Mouse (Mus musculus) bone marrow, adult 2 months (tissue): ENCODE results near the gene Bglap3. TPM values are rescaled to one million over a fixed set of nuclear protein-coding genes. Genes with fewer than 3 reads are reported as not detected.

Experiments used
- H3K27ac ChIP-seq: fragments of 200-500 bp; 2 replicates; pipeline ENCODE4 v1.5.1; 2012; ENCODE audit warnings: low read depth, mild to moderate bottlenecking, control low read depth, inconsistent platforms, low read length; ENCODE audit not compliant: control insufficient read depth, poor library complexity, insufficient read depth
- H3K4me1 ChIP-seq: fragments of 200-500 bp; 2 replicates; pipeline ENCODE4 v1.6.1; 2011; ENCODE audit warnings: low read length; ENCODE audit not compliant: control insufficient read depth, insufficient read depth
- H3K4me3 ChIP-seq: fragments of 200-500 bp; replicated peaks from 2 replicates; pipeline ENCODE3; 2011; ENCODE audit warnings: mild to moderate bottlenecking, low read depth, low read length, control low read depth; ENCODE audit not compliant: control insufficient read depth
- CTCF ChIP-seq: fragments of 200-500 bp; IDR thresholded peaks from 2 replicates; pipeline ENCODE4 v1.5.1; 2011; ENCODE audit warnings: low read length, control low read depth; ENCODE audit not compliant: control insufficient read depth, insufficient read depth
- POLR2A ChIP-seq: fragments of 200-500 bp; IDR thresholded peaks from 2 replicates; pipeline ENCODE4 v1.6.1; 2011; ENCODE audit warnings: low read depth, mild to moderate bottlenecking, control low read depth, low read length, borderline replicate concordance; ENCODE audit not compliant: control insufficient read depth
- WGBS: fragments of 180-500 bp; shearing (Covaris S2); methylation state at CpG from one replicate; pipeline ENCODE4 v1.1.7; 2018; 5-methylcytosine and 5-hydroxymethylcytosine counted together
- polyA plus RNA-seq: library from polyadenylated mRNA; stranded (reverse); fragments of >200 nt; gene quantifications from 2 replicates; pipeline ENCODE4 v1.2.4, GENCODE M21; 2011; ENCODE audit warnings: low replicate concordance; ENCODE audit not compliant: missing spikeins, insufficient read depth, insufficient read length

The Bglap3 gene
- polyA plus RNA-seq, 1 experiment = not detected

DNA sequence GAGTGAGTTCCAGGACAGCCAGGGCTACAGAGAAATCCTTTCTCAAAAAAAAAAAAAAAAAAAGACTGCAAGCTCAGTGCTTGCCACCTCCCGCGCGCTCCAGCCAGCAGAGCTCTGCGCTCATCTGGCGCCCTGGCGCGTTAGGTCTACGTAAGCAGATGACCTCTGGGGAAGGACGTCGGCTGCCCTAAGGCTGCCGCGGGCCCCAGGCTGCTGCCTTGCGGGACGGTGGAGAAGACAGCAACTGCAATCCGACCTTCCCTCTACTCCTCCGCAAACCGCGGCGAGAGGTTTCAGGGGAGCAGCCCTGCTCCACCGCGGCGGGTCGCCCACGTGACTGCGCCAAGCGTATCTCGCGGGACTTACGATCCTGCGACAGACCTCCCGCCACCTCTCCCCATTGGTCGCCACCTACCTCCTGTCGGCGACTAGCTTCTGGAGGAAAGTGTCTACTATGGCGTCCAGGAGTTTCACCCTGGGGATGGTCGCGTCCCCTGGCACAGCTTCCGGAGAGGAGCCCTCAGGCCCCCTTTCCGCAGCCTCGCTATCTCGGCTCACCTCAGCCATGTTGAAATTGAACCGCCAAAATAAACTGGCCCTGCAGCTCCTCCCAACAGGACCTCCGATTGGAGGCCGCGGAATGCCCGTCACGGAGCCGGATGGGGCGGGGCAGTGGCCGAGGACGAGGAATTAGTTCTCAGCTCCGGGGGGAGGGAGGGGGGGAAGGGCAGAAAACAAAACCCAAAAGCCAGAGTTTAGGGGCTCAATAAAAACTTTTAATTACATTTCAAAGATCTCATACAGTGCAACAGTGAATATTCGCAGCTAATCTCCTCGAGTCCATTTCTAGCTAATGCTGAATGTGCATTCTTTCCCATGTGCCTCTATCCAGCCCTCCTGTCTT is 37.5 kb upstream of the Bglap3 start, which contains the start of gene Pmf1:
Gene Pmf1 (minus strand): TSS at position 591 of the 904 bp plus-strand sequence.
- under 1% methylated on average over 54 of the region's 54 CpGs for WGBS
- TF ChIP-seq POLR2A = peak; percentile 97
- no peak for TF ChIP-seq CTCF
- Histone ChIP-seq H3K4me1 (peaks cover 2% of the 10 kb centered on the region; the same call in 1 of the 2 replicates), H3K27ac (peak within 1 kb of the TSS; percentile 89), H3K4me3 (peak within 1 kb of the TSS; percentile 90)

GRCm38 (mm10) chr3:88408953-88409352 is 36.4 kb upstream of the Bglap3 start:
- H3K4me1 ChIP-seq = peaks cover 2% of the 10 kb centered on the region; the same call in 1 of the 2 replicates
- no peak overlapping the region for H3K27ac ChIP-seq
- WGBS = 28% methylated on average over 5 of the region's 5 CpGs
- peak overlapping the region; percentile 90 for H3K4me3 ChIP-seq
- no peak for TF ChIP-seq POLR2A
- TF ChIP-seq CTCF = no peak

- no peak overlapping the region for H3K27ac ChIP-seq
- H3K4me3 ChIP-seq = no peak overlapping the region
- WGBS = 70% methylated on average over 7 of the region's 7 CpGs
- H3K4me1 ChIP-seq = peaks cover 2% of the 10 kb centered on the region; the same call in 1 of the 2 replicates
- TF ChIP-seq CTCF (no peak), POLR2A (no peak)
Measured at GRCm38 (mm10) chr3:88407529-88407928, 35.0 kb upstream of the Bglap3 start.

- TF ChIP-seq CTCF (peak; percentile 72), POLR2A (no peak)
- Histone ChIP-seq H3K4me1 (peaks cover 2% of the 10 kb centered on the region; the same call in 1 of the 2 replicates), H3K27ac (no peak overlapping the region), H3K4me3 (no peak overlapping the region)
- 2% methylated on average over 2 of the region's 2 CpGs for WGBS
Measured at GRCm38 (mm10) chr3:88407090-88407489, 34.5 kb upstream of the Bglap3 start.

- Histone ChIP-seq H3K27ac (no peak overlapping the region), H3K4me3 (no peak overlapping the region), H3K4me1 (no peaks in the 10 kb centered on the region; the same call in 1 of the 2 replicates)
- TF ChIP-seq CTCF (no peak), POLR2A (no peak)
- WGBS = 76% methylated on average over 10 of the region's 10 CpGs
Measured at GRCm38 (mm10) chr3:88403522-88404230, 31.1 kb upstream of the Bglap3 start.

- WGBS = 90% methylated on average over 2 of the region's 2 CpGs
- H3K27ac ChIP-seq = no peak overlapping the region
Measured at GRCm38 (mm10) chr3:88398666-88399065, 26.1 kb upstream of the Bglap3 start.

GRCm38 (mm10) chr3:88395742-88396141 is 23.2 kb upstream of the Bglap3 start:
- WGBS = 61% methylated on average over 8 of the region's 8 CpGs
- TF ChIP-seq POLR2A (peak; percentile 29; the same call in 1 of the 2 replicates), CTCF (no peak)
- Histone ChIP-seq H3K4me3 (peak overlapping the region; percentile 38), H3K4me1 (peaks cover 1% of the 10 kb centered on the region; the same call in 1 of the 2 replicates), H3K27ac (peak overlapping the region; percentile 52)

More at GRCm38 (mm10) chr3:88398666-88399065, 26.1 kb upstream of the Bglap3 start:
- peaks cover 1% of the 10 kb centered on the region; the same call in 1 of the 2 replicates for H3K4me1 ChIP-seq
- TF ChIP-seq CTCF = no peak
- no peak for TF ChIP-seq POLR2A
- no peak overlapping the region for H3K4me3 ChIP-seq

DNA sequence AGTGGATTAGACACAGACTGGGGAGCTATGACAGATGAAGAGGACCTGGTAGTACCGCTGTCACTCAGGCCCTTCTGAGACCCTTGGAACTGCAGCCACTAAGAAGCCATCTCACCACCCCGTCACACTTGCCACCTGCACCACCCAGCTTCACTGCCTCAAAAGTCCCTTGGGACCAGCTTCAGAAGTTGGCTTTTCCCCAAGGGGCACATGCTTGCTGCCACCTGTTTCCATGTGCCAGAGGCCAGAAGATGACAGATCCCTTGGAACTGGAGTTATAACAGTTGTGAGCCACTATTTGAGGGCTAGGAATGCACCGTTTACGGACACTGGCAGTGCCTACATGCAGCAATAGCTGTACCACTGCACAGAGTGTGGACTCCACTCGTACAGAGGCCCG is 22.7 kb upstream of the Bglap3 start:
- Histone ChIP-seq H3K4me3 (peak overlapping the region; percentile 38), H3K4me1 (peaks cover 1% of the 10 kb centered on the region; the same call in 1 of the 2 replicates), H3K27ac (peak overlapping the region; percentile 52)
- WGBS = 77% methylated on average over 6 of the region's 6 CpGs
- TF ChIP-seq CTCF = no peak
- TF ChIP-seq POLR2A = no peak
